Mouse (Mus musculus) adrenal gland, adult 2 months (tissue): ENCODE data around the gene Hspb2. TPM values are rescaled to one million over a fixed set of nuclear protein-coding genes. Genes with fewer than 3 reads are reported as not detected.

Experiments
- DNase-seq: peaks from one replicate; pipeline ENCODE4 v3.0.0; 2021
- long read RNA-seq: library from polyadenylated mRNA; stranded (forward); transcript quantifications from one replicate; pipeline ENCODE4 v2.0.0, GENCODE M21; 2021
- polyA plus RNA-seq: library from polyadenylated mRNA; depleted of rRNA; stranded (reverse); fragments of >200 nt; gene quantifications from 2 replicates; pipeline ENCODE4 v1.2.3, GENCODE M21; 2012; rRNA removed
- total RNA-seq, 2 experiments: library from RNA; stranded (reverse); gene quantifications; 2 replicates each; pipeline ENCODE4 v1.2.3; 2021

The Hspb2 gene
- total RNA-seq (1 to 10 TPM; 1.2 to 3.6 TPM), polyA plus RNA-seq (9.2 and 10.2 TPM in 2 replicates)
- long read RNA-seq, partial matches to known transcripts = 0 of 2 reads
- long read RNA-seq, other reads (novel, unspliced or antisense) = 0 of 2 reads

GRCm38 (mm10) chr9:50752054-50752602, at the start of gene Hspb2:
Gene Hspb2, minus strand, starts transcription at chr9:50752354.
- no peak for DNase-seq

GRCm38 (mm10) chr9:50800985-50801384, 48.8 kb upstream of the Hspb2 start:
- DNase-seq = peak; percentile 35

GRCm38 (mm10) chr9:50798368-50798767, 46.2 kb upstream of the Hspb2 start:
- peak; percentile 69 for DNase-seq

GRCm38 (mm10) chr9:50797641-50798040, 45.5 kb upstream of the Hspb2 start:
- no peak for DNase-seq

GRCm38 (mm10) chr9:50796776-50797175, 44.6 kb upstream of the Hspb2 start:
- DNase-seq = no peak

GRCm38 (mm10) chr9:50795266-50795665, 43.1 kb upstream of the Hspb2 start:
- DNase-seq = no peak

- DNase-seq = no peak
These were observed 30.0 kb upstream of the Hspb2 start for GRCm38 (mm10) chr9:50782155-50782554.

- DNase-seq = no peak
These were observed 24.1 kb upstream of the Hspb2 start for GRCm38 (mm10) chr9:50776162-50776760.

- no peak for DNase-seq
These were observed 23.5 kb upstream of the Hspb2 start for GRCm38 (mm10) chr9:50775662-50776126.

- DNase-seq = peak; percentile 91
These were observed 22.9 kb upstream of the Hspb2 start, which contains the start of the genes Alg9 and 1110032A03Rik for GRCm38 (mm10) chr9:50774991-50775612. Gene Alg9, plus strand, starts transcription at chr9:50775019. Gene 1110032A03Rik, minus strand, starts transcription at chr9:50775520.

GRCm38 (mm10) chr9:50774026-50774462, 21.9 kb upstream of the Hspb2 start:
- DNase-seq = no peak

- no peak for DNase-seq
These were observed 17.9 kb upstream of the Hspb2 start for GRCm38 (mm10) chr9:50770011-50770410.

- DNase-seq = peak; percentile 98
These were observed 16.2 kb upstream of the Hspb2 start, which contains the start of gene Fdxacb1 for GRCm38 (mm10) chr9:50768107-50769002. Gene Fdxacb1, plus strand, starts transcription at chr9:50768236.

GRCm38 (mm10) chr9:50767531-50768106, 15.5 kb upstream of the Hspb2 start:
- peak; percentile 15 for DNase-seq

- no peak for DNase-seq
These were observed 11.2 kb upstream of the Hspb2 start for GRCm38 (mm10) chr9:50763331-50763730.

GRCm38 (mm10) chr9:50761520-50762243, 9.5 kb upstream of the Hspb2 start:
- no peak for DNase-seq

GRCm38 (mm10) chr9:50756711-50757110, 4.6 kb upstream of the Hspb2 start:
- DNase-seq = no peak

- no peak for DNase-seq
These were observed 1.8 kb upstream of the Hspb2 start for GRCm38 (mm10) chr9:50753947-50754346.

GRCm38 (mm10) chr9:50752784-50753615, 846 bp upstream of the Hspb2 start:
- peak; percentile 70 for DNase-seq

GRCm38 (mm10) chr9:50751323-50751722, 831 bp downstream of the Hspb2 start, which contains the start of gene Cryab:
Gene Cryab, plus strand, starts transcription at chr9:50751325.
- no peak for DNase-seq
